Mouse (Mus musculus) neural tube, embryonic 12.5 days (tissue): Measurements from ENCODE around the gene Tex46. TPM values are rescaled to one million over a fixed set of nuclear protein-coding genes. Genes with fewer than 3 reads are reported as not detected.

Experiments
- ATAC-seq: fragments of 200-750 bp; cut with Nextera tagmentation; 2 replicates; pipeline ENCODE4 v1.8.0; 2017; ENCODE audit warnings: low read depth, mild to moderate bottlenecking, moderate TSS enrichment, moderate library complexity; ENCODE audit not compliant: low FRiP score
- H3K27ac ChIP-seq: fragments of 300-500 bp; sonication (generic); 2 replicates; pipeline ENCODE4 v1.5.1; 2016
- H3K27me3 ChIP-seq: fragments of 300-500 bp; sonication (generic); replicated peaks from 2 replicates; pipeline ENCODE4 v1.6.1; 2016; ENCODE audit warnings: mild to moderate bottlenecking
- H3K36me3 ChIP-seq: fragments of 300-500 bp; sonication (generic); 2 replicates; pipeline ENCODE4 v1.6.1; 2016; ENCODE audit warnings: mild to moderate bottlenecking
- H3K4me1 ChIP-seq: fragments of 300-500 bp; sonication (generic); 2 replicates; pipeline ENCODE4 v1.6.1; 2016
- H3K4me2 ChIP-seq: fragments of 300-500 bp; sonication (generic); replicated peaks from 2 replicates; pipeline ENCODE4 v1.6.1; 2016; ENCODE audit warnings: mild to moderate bottlenecking
- H3K4me3 ChIP-seq: fragments of 300-500 bp; sonication (generic); 2 replicates; pipeline ENCODE4 v1.5.1; 2016
- H3K9ac ChIP-seq: fragments of 300-500 bp; sonication (generic); 2 replicates; pipeline ENCODE4 v1.6.1; 2016; ENCODE audit warnings: mild to moderate bottlenecking
- H3K9me3 ChIP-seq: fragments of 300-500 bp; sonication (generic); 2 replicates; pipeline ENCODE4 v1.6.1; 2016; ENCODE audit warnings: mild to moderate bottlenecking
- WGBS: fragments of 180-500 bp; shearing (Covaris S2); methylation state at CpG from one replicate; pipeline ENCODE4 v1.1.7; 2016; 5-methylcytosine and 5-hydroxymethylcytosine counted together
- microRNA-seq: library from miRNA; unstranded; fragments of <30 nt; microRNA quantifications from one replicate; pipeline ENCODE4, GENCODE M21; 2017
- polyA plus RNA-seq: library from polyadenylated mRNA; unstranded; fragments of >200 nt; fragmentation: Nextera tagmentation; extraction: Ambion mirVana; gene quantifications from 2 replicates; pipeline ENCODE4 v1.2.1, GENCODE M21; 2016

Gene Tex46
- polyA plus RNA-seq, 1 experiment from 2014 or later: not detected

GRCm38 (mm10) chr4:136653692-136654234 lies 43.5 kb downstream of the Tex46 start:
- no peaks in the 10 kb centered on the region for H3K9me3 ChIP-seq
- WGBS: 89% methylated on average over 10 of the region's 10 CpGs
- no peak overlapping the region for H3K9ac ChIP-seq
- peaks cover 58% of the 10 kb centered on the region for H3K36me3 ChIP-seq
- no peak for ATAC-seq
- H3K4me1 ChIP-seq: peaks cover 15% of the 10 kb centered on the region
- H3K27me3 ChIP-seq: no peaks in the 10 kb centered on the region
- H3K4me2 ChIP-seq: no peak overlapping the region
- H3K27ac ChIP-seq: no peak overlapping the region
- H3K4me3 ChIP-seq: no peak overlapping the region

GRCm38 (mm10) chr4:136657914-136658313 lies 47.7 kb downstream of the Tex46 start:
- Histone ChIP-seq H3K27me3 (no peaks in the 10 kb centered on the region), H3K9me3 (no peaks in the 10 kb centered on the region), H3K27ac (no peak overlapping the region), H3K4me2 (no peak overlapping the region), H3K36me3 (peaks cover 83% of the 10 kb centered on the region), H3K4me1 (no peaks in the 10 kb centered on the region; the same call in 1 of the 2 replicates), H3K4me3 (no peak overlapping the region), H3K9ac (no peak overlapping the region)
- no peak for ATAC-seq
- WGBS: 81% methylated on average over 3 of the region's 3 CpGs

Small RNAs within 50 kb of the gene (microRNA-seq; reads per million reads assigned to microRNA genes)
- gene Gm22180: not detected

Other genes with a start within 250 kb of the Tex46 start
- gene Htr1d, start 186.9 kb upstream of the Tex46 start, polyA plus RNA-seq: 0.31 and 0.58 TPM in 2 replicates
- 0.32 TPM in 1 of 2 replicates, not detected in the other for gene 6030445D17Rik, start 148.2 kb upstream of the Tex46 start, polyA plus RNA-seq
- 82.1 and 90.8 TPM in 2 replicates for gene Luzp1, start 140.7 kb upstream of the Tex46 start, polyA plus RNA-seq
- gene Kdm1a, start 7.7 kb upstream of the Tex46 start, polyA plus RNA-seq: 115 and 137 TPM in 2 replicates
- gene Lactbl1, start 12.2 kb downstream of the Tex46 start, polyA plus RNA-seq: not detected in 2 replicates
- gene Ephb2, start 225.6 kb downstream of the Tex46 start, polyA plus RNA-seq: 22.0 and 30.3 TPM in 2 replicates